Mouse (Mus musculus): Measurements from ENCODE around the gene Itga9. TPM values are rescaled to one million over a fixed set of nuclear protein-coding genes. Genes with fewer than 3 reads are reported as not detected.

The Itga9 gene
- polyA plus RNA-seq, 1 experiment, result not detected

DNA sequence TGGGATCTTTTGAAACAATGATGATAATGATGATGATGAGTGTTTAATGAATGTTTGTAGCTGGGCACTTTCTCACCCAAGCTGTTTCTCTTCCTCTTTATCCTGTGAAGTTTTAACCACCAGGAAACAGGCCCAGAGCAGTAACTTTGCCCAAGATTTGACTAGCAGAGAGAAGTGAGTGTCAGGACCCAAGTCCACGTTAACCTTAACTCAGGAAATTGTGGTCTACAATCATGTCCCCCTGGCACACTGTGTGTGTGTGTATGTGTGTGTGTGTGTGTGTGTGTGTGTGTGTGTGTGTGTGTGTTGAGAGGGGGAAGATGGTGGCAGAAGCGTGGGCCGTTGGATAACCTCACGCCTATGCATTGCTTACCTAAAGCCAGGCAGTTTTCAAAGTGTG, 120.1 kb downstream of the Itga9 start:
- TF ChIP-seq MYOG (IDR thresholded peaks at IDR 0.05; ENCODE audit: control insufficient read depth, extremely low read depth, insufficient read length) (no peak), FOSL1 (IDR thresholded peaks at IDR 0.05; ENCODE audit: insufficient read depth, low read length, poor library complexity, severe bottlenecking) (no peak), MAX (IDR thresholded peaks at IDR 0.05) (no peak), USF1 (IDR thresholded peaks at IDR 0.05; ENCODE audit: low read depth) (no peak), CTCF (IDR thresholded peaks at IDR 0.05; ENCODE audit: control insufficient read depth, insufficient read depth, insufficient read length) (no peak), CEBPB (IDR thresholded peaks at IDR 0.05; ENCODE audit: low read depth) (no peak), MYOD1 (IDR thresholded peaks at IDR 0.05; ENCODE audit: control insufficient read depth, insufficient read length, low read depth) (no peak)

DNA sequence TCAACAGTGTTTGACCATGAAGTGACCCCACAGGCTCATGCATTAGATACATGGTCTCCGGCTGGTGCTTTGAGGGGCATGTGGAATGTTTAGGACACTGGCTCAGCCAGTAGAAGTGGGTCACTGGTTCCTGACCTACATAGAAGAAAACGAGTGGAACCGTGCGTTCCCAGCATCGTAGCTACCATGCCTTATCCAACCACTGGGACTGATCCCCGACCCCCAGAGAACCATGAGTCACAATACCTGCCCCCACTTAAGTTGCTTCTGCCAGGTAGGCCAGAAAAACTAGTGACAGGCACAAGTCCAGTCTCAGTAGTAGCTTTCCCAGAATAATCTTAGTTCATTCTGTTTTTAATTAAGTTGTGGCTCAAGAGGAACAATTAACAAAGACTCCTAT, 121.8 kb downstream of the Itga9 start:
- Histone ChIP-seq H3K27me3 (ENCODE audit: control insufficient read depth, insufficient read depth, insufficient read length) (no peaks in the 10 kb centered on the region), H3K79me2 (ENCODE audit: control insufficient read depth, insufficient read depth) (no peaks in the 10 kb centered on the region), H3K79me3 (ENCODE audit: low read depth) (no peaks in the 10 kb centered on the region), H3K36me3 (ENCODE audit: control insufficient read depth, insufficient read depth) (no peaks in the 10 kb centered on the region), H3ac (ENCODE audit: control insufficient read depth, insufficient read length, low read depth) (no peak overlapping the region), H3K4me3 (ENCODE audit: insufficient read depth, poor library complexity, severe bottlenecking) (no peak overlapping the region)
- TF ChIP-seq MYOG (IDR thresholded peaks at IDR 0.05; ENCODE audit: control insufficient read depth, extremely low read depth, insufficient read length) (no peak), MAX (IDR thresholded peaks at IDR 0.05) (no peak)

More for the DNA sequence above, 120.1 kb downstream of the Itga9 start:
- Histone ChIP-seq H3K36me3 (ENCODE audit: control insufficient read depth, insufficient read depth) (no peaks in the 10 kb centered on the region), H3K79me2 (ENCODE audit: control insufficient read depth, insufficient read depth) (no peaks in the 10 kb centered on the region), H3ac (ENCODE audit: control insufficient read depth, insufficient read length, low read depth) (no peak overlapping the region), H3K79me3 (ENCODE audit: low read depth) (no peaks in the 10 kb centered on the region), H3K4me3 (ENCODE audit: insufficient read depth, poor library complexity, severe bottlenecking) (no peak overlapping the region), H3K27me3 (ENCODE audit: control insufficient read depth, insufficient read depth, insufficient read length) (no peaks in the 10 kb centered on the region)

DNA sequence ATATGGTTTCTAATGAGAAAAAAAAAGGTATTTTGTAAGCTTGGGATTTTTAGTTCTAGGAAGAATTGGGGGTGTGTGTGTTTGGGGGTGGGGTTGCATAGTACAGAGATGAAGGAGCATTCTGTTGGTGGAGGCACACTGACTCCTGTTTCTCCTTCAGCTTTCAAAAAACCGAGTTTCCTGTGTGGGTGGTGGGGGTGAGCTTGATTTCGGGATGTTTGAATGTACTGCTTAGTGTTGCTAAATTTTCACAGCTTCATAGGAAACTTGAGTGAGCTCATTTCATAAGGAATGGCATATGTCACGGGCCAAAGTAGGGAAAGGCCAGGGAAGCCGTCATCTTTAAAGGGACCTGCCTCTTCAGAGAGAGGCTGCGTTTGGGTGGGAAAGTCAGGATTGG, 122.5 kb downstream of the Itga9 start:
- Histone ChIP-seq H3K36me3 (ENCODE audit: control insufficient read depth, insufficient read depth) (no peaks in the 10 kb centered on the region), H3K79me3 (ENCODE audit: low read depth) (no peaks in the 10 kb centered on the region), H3K4me3 (ENCODE audit: insufficient read depth, poor library complexity, severe bottlenecking) (no peak overlapping the region), H3K27me3 (ENCODE audit: control insufficient read depth, insufficient read depth, insufficient read length) (no peaks in the 10 kb centered on the region), H3K79me2 (ENCODE audit: control insufficient read depth, insufficient read depth) (no peaks in the 10 kb centered on the region), H3ac (ENCODE audit: control insufficient read depth, insufficient read length, low read depth) (no peak overlapping the region)
- TF ChIP-seq CEBPB (IDR thresholded peaks at IDR 0.05; ENCODE audit: low read depth) (no peak), MYOD1 (IDR thresholded peaks at IDR 0.05; ENCODE audit: control insufficient read depth, insufficient read length, low read depth) (no peak), CTCF (IDR thresholded peaks at IDR 0.05; ENCODE audit: control insufficient read depth, insufficient read depth, insufficient read length) (no peak), MYOG (IDR thresholded peaks at IDR 0.05; ENCODE audit: control insufficient read depth, extremely low read depth, insufficient read length) (no peak), MAX (IDR thresholded peaks at IDR 0.05) (no peak), FOSL1 (IDR thresholded peaks at IDR 0.05; ENCODE audit: insufficient read depth, low read length, poor library complexity, severe bottlenecking) (no peak), USF1 (IDR thresholded peaks at IDR 0.05; ENCODE audit: low read depth) (no peak)

GRCm38 (mm10) chr9:118730172-118730571, 123.7 kb downstream of the Itga9 start:
- TF ChIP-seq MYOD1 (IDR thresholded peaks at IDR 0.05; ENCODE audit: control insufficient read depth, insufficient read length, low read depth), result no peak
- TF ChIP-seq MAX (IDR thresholded peaks at IDR 0.05), result no peak
- TF ChIP-seq FOSL1 (IDR thresholded peaks at IDR 0.05; ENCODE audit: insufficient read depth, low read length, poor library complexity, severe bottlenecking), result no peak
- TF ChIP-seq CTCF (IDR thresholded peaks at IDR 0.05; ENCODE audit: control insufficient read depth, insufficient read depth, insufficient read length), result no peak
- TF ChIP-seq USF1 (IDR thresholded peaks at IDR 0.05; ENCODE audit: low read depth), result no peak
- no peak for TF ChIP-seq CEBPB (IDR thresholded peaks at IDR 0.05; ENCODE audit: low read depth)
- no peak for TF ChIP-seq MYOG (IDR thresholded peaks at IDR 0.05; ENCODE audit: control insufficient read depth, extremely low read depth, insufficient read length)
- no peak overlapping the region for H3K4me3 ChIP-seq (ENCODE audit: insufficient read depth, poor library complexity, severe bottlenecking)
- no peaks in the 10 kb centered on the region for H3K27me3 ChIP-seq (ENCODE audit: control insufficient read depth, insufficient read depth, insufficient read length)
- H3K79me3 ChIP-seq (ENCODE audit: low read depth), result no peaks in the 10 kb centered on the region
- no peak overlapping the region for H3ac ChIP-seq (ENCODE audit: control insufficient read depth, insufficient read length, low read depth)
- no peaks in the 10 kb centered on the region for H3K79me2 ChIP-seq (ENCODE audit: control insufficient read depth, insufficient read depth)
- no peaks in the 10 kb centered on the region for H3K36me3 ChIP-seq (ENCODE audit: control insufficient read depth, insufficient read depth)

DNA sequence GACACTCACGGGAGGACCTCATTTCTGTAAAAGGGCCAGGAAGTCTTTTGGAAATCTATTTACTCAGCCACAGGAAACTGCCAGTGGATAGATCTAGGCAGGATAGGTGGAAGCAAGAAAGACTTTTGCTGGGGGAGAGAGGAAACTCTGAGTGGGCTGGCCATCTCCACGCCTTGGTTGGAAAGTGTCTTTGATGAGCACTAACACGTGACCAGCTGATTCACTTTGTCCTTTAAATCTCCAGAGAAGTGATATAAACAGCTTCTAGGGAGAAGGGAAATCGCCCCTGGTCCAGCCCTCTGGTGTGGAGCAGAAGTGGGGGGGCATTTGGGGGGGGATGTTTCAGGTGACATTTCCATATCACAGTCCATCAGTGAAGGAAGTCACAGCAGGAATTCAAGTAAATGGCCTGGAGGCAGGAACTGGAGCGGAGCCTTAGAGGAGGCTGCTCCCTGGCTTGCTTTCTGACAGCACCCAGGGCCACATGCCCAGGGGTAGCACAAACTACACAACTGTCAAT, 124.4 kb downstream of the Itga9 start:
- Histone ChIP-seq H3K79me2 (ENCODE audit: control insufficient read depth, insufficient read depth) (no peaks in the 10 kb centered on the region), H3K79me3 (ENCODE audit: low read depth) (no peaks in the 10 kb centered on the region), H3K36me3 (ENCODE audit: control insufficient read depth, insufficient read depth) (no peaks in the 10 kb centered on the region), H3K4me3 (ENCODE audit: insufficient read depth, poor library complexity, severe bottlenecking) (no peak overlapping the region), H3K27me3 (ENCODE audit: control insufficient read depth, insufficient read depth, insufficient read length) (no peaks in the 10 kb centered on the region), H3ac (ENCODE audit: control insufficient read depth, insufficient read length, low read depth) (no peak overlapping the region)
- TF ChIP-seq FOSL1 (IDR thresholded peaks at IDR 0.05; ENCODE audit: insufficient read depth, low read length, poor library complexity, severe bottlenecking) (no peak), MAX (IDR thresholded peaks at IDR 0.05) (no peak), USF1 (IDR thresholded peaks at IDR 0.05; ENCODE audit: low read depth) (no peak), MYOD1 (IDR thresholded peaks at IDR 0.05; ENCODE audit: control insufficient read depth, insufficient read length, low read depth) (no peak), CTCF (IDR thresholded peaks at IDR 0.05; ENCODE audit: control insufficient read depth, insufficient read depth, insufficient read length) (no peak), CEBPB (IDR thresholded peaks at IDR 0.05; ENCODE audit: low read depth) (no peak), MYOG (IDR thresholded peaks at IDR 0.05; ENCODE audit: control insufficient read depth, extremely low read depth, insufficient read length) (no peak)

- Histone ChIP-seq H3K27me3 (ENCODE audit: control insufficient read depth, insufficient read depth, insufficient read length) (no peaks in the 10 kb centered on the region), H3ac (ENCODE audit: control insufficient read depth, insufficient read length, low read depth) (no peak overlapping the region), H3K79me2 (ENCODE audit: control insufficient read depth, insufficient read depth) (no peaks in the 10 kb centered on the region), H3K36me3 (ENCODE audit: control insufficient read depth, insufficient read depth) (no peaks in the 10 kb centered on the region), H3K79me3 (ENCODE audit: low read depth) (no peaks in the 10 kb centered on the region), H3K4me3 (ENCODE audit: insufficient read depth, poor library complexity, severe bottlenecking) (no peak overlapping the region)
- TF ChIP-seq MYOG (IDR thresholded peaks at IDR 0.05; ENCODE audit: control insufficient read depth, extremely low read depth, insufficient read length), result no peak
- TF ChIP-seq MAX (IDR thresholded peaks at IDR 0.05), result no peak
- no peak for TF ChIP-seq MYOD1 (IDR thresholded peaks at IDR 0.05; ENCODE audit: control insufficient read depth, insufficient read length, low read depth)
- TF ChIP-seq FOSL1 (IDR thresholded peaks at IDR 0.05; ENCODE audit: insufficient read depth, low read length, poor library complexity, severe bottlenecking), result no peak
- no peak for TF ChIP-seq USF1 (IDR thresholded peaks at IDR 0.05; ENCODE audit: low read depth)
- no peak for TF ChIP-seq CTCF (IDR thresholded peaks at IDR 0.05; ENCODE audit: control insufficient read depth, insufficient read depth, insufficient read length)
- TF ChIP-seq CEBPB (IDR thresholded peaks at IDR 0.05; ENCODE audit: low read depth), result no peak
Measured at GRCm38 (mm10) chr9:118731650-118732049, 125.2 kb downstream of the Itga9 start.
